Mouse (Mus musculus): ENCODE measurements at regions not wholly inside any gene's neighbourhood (a gene's known extent, or its start where the extent isn't known, plus 50 kb on each side); places are given as distances from the start of the nearest gene placed in this dataset.

- peak overlapping the region; percentile 6; the same call in 1 of the 2 replicates for H3K4me2 ChIP-seq (ENCODE audit: insufficient read depth, low read depth, poor library complexity, severe bottlenecking)
- no peak for DNase-seq (ENCODE audit: extremely low read depth)
- H3K36me3 ChIP-seq (replicated peaks in 1 of 2; ENCODE audit: control insufficient read depth in 1 of 2, insufficient read depth in 1 of 2, low read length in 1 of 2), result no peaks in the 10 kb centered on the region
- H3K4me1 ChIP-seq (ENCODE audit: control insufficient read depth in 1 of 2, insufficient read depth in 2 of 2), result peaks cover 9 to 15% of the 10 kb centered on the region in 2 experiments
- no peak overlapping the region for H3K9ac ChIP-seq (ENCODE audit: insufficient read depth, low read depth)
- H3K9me3 ChIP-seq (replicated peaks; ENCODE audit: low read length), result peaks cover 7% of the 10 kb centered on the region
- H3K27me3 ChIP-seq (replicated peaks), result no peaks in the 10 kb centered on the region
- H3K79me2 ChIP-seq (replicated peaks; ENCODE audit: control insufficient read depth, extremely low read depth, insufficient read depth, poor library complexity, severe bottlenecking), result no peaks in the 10 kb centered on the region
- in situ Hi-C loops (cut with MboI; ENCODE audit: low pct_ligation_motif_present, low pct_unique_long_range_greater_than_20kb, low sequenced_read_pairs), result no loop called here
- dilution Hi-C loops (cut with MboI; ENCODE audit: extremely low pct_ligation_motif_present, extremely low pct_unique_long_range_greater_than_20kb, low sequenced_read_pairs), result no loop called here
- TF ChIP-seq TCF12 (IDR thresholded peaks at IDR 0.05; ENCODE audit: low read depth, low read length) (peak; percentile 51; the same call in 1 of the 2 replicates), JUND (conservative IDR thresholded peaks at IDR 0.05; ENCODE audit: low read depth, low read length) (no peak), USF1 (IDR thresholded peaks at IDR 0.05; ENCODE audit: low read depth, low read length) (no peak), POLR2A (IDR thresholded peaks at IDR 0.05; ENCODE audit: low read depth, low read length) (no peak), ZC3H11A (IDR thresholded peaks at IDR 0.05; ENCODE audit: low read depth, low read length) (no peak)
- H3K4me3 ChIP-seq (replicated peaks in 1 of 3; ENCODE audit: low read depth in 2 of 3, low read length in 2 of 3, poor library complexity in 1 of 3), result no peak overlapping the region
- H3K27ac ChIP-seq (ENCODE audit: insufficient read depth, low read depth), result no peak overlapping the region
These were observed 149.6 kb upstream of the Rreb1 start for GRCm38 (mm10) chr13:37628391-37629270.

- peaks cover 7% of the 10 kb centered on the region for H3K9me3 ChIP-seq (replicated peaks; ENCODE audit: low read length)
- no peaks in the 10 kb centered on the region for H3K36me3 ChIP-seq (replicated peaks in 1 of 2; ENCODE audit: control insufficient read depth in 1 of 2, insufficient read depth in 1 of 2, low read length in 1 of 2)
- no peaks in the 10 kb centered on the region for H3K27me3 ChIP-seq (replicated peaks)
- no peaks in the 10 kb centered on the region for H3K79me2 ChIP-seq (replicated peaks; ENCODE audit: control insufficient read depth, extremely low read depth, insufficient read depth, poor library complexity, severe bottlenecking)
- no peak overlapping the region for H3K27ac ChIP-seq (ENCODE audit: insufficient read depth, low read depth)
- no peak for TF ChIP-seq JUN (IDR thresholded peaks at IDR 0.05; ENCODE audit: insufficient read depth, low read depth, low read length)
- no peak for TF ChIP-seq SMC3 (IDR thresholded peaks at IDR 0.05; ENCODE audit: low read depth, low read length)
- TF ChIP-seq MXI1 (IDR thresholded peaks at IDR 0.05; ENCODE audit: low read depth, low read length), result no peak
- no peak for TF ChIP-seq HCFC1 (IDR thresholded peaks at IDR 0.05; ENCODE audit: low read depth, low read length)
- TF ChIP-seq ZMIZ1 (IDR thresholded peaks at IDR 0.05; ENCODE audit: low read depth, low read length), result no peak
- no peak for TF ChIP-seq ZC3H11A (IDR thresholded peaks at IDR 0.05; ENCODE audit: low read depth, low read length)
- TF ChIP-seq GABPA (IDR thresholded peaks at IDR 0.05; ENCODE audit: insufficient replicate concordance, low read depth, low read length), result no peak
- no peak for TF ChIP-seq JUND (conservative IDR thresholded peaks at IDR 0.05; ENCODE audit: low read depth, low read length)
- TF ChIP-seq E2F4 (IDR thresholded peaks at IDR 0.05; ENCODE audit: insufficient replicate concordance, low read depth, low read length), result no peak
- in situ Hi-C loops (cut with MboI; ENCODE audit: low pct_ligation_motif_present, low pct_unique_long_range_greater_than_20kb, low sequenced_read_pairs), result no loop called here
- dilution Hi-C loops (cut with MboI; ENCODE audit: extremely low pct_ligation_motif_present, extremely low pct_unique_long_range_greater_than_20kb, low sequenced_read_pairs), result no loop called here
- H3K4me2 ChIP-seq (ENCODE audit: insufficient read depth, low read depth, poor library complexity, severe bottlenecking), result no peak overlapping the region
- H3K4me3 ChIP-seq (replicated peaks in 1 of 3; ENCODE audit: low read depth in 2 of 3, low read length in 2 of 3, poor library complexity in 1 of 3), result no peak overlapping the region
- H3K9ac ChIP-seq (ENCODE audit: insufficient read depth, low read depth), result no peak overlapping the region
- no peak for DNase-seq (ENCODE audit: extremely low read depth)
- peaks cover 9 to 15% of the 10 kb centered on the region in 2 experiments for H3K4me1 ChIP-seq (ENCODE audit: control insufficient read depth in 1 of 2, insufficient read depth in 2 of 2)
These were observed 148.8 kb upstream of the Rreb1 start for GRCm38 (mm10) chr13:37629271-37629899.
